ENCODE assay signal across 6 mouse cellular contexts in genomic region chr12:61993858-61994257, GRCm38 (mm10).
DNase-seq lines count a peak whose midpoint lies in the region; ATAC-seq and TF ChIP-seq lines count a peak whose summit lies in the region.
"Not testable (repeated sequence)": the region's sequence is repeated elsewhere in the genome, so short reads cannot be mapped to it uniquely, and the experiment has no call there.

No protein-coding gene starts in this region.

- H3K4me3 ChIP-seq in MEL (ENCODE audit: control insufficient read depth in 1 of 2, insufficient read depth in 1 of 2, low read depth in 2 of 2, low read length in 2 of 2) (peak overlapping the region; percentile 87 to 99), myocyte (peak overlapping the region; percentile 28)
- H3K4me3 ChIP-seq in bone marrow macrophage, adult 2 months (ENCODE audit: insufficient read depth, low read length), result peak overlapping the region; percentile 51
- 0 out of 2 replicates have a peak overlapping the region, but pooled peaks have one; percentile 2 for H3K4me3 ChIP-seq in liver, postnatal 0 days (ENCODE audit: low read depth, low read length)

- H3K9ac ChIP-seq in MEL (ENCODE audit: control insufficient read depth, low read depth, low read length, poor library complexity, severe bottlenecking), result peak overlapping the region; percentile 77
- H3K9ac ChIP-seq in liver, postnatal 0 days (replicated peaks), result not testable (repeated sequence)

- H3K79me2 ChIP-seq in MEL (ENCODE audit: control insufficient read depth, insufficient read depth, low read length, poor library complexity); myocyte (ENCODE audit: control insufficient read depth, insufficient read depth): not testable (repeated sequence)

- TF ChIP-seq POLR2A in MEL (IDR thresholded peaks at IDR 0.05; ENCODE audit: control insufficient read depth in 1 of 2, insufficient read depth in 1 of 2, low read depth in 1 of 2, low read length in 2 of 2, poor library complexity in 1 of 2); bone marrow macrophage, adult 2 months (IDR thresholded peaks at IDR 0.05; ENCODE audit: borderline replicate concordance, low read depth, low read length); myocyte (IDR thresholded peaks at IDR 0.05; ENCODE audit: insufficient read length, low read depth): not testable (repeated sequence)

- TF ChIP-seq EP300 in MEL (IDR thresholded peaks at IDR 0.05; ENCODE audit: low read depth in 1 of 2, low read length in 2 of 2), result peak in 1 of 2 experiments; percentile 3; a peak in 1 of 4 replicates
- TF ChIP-seq EP300 in liver, postnatal 0 days (IDR thresholded peaks at IDR 0.05; ENCODE audit: low read depth), result not testable (repeated sequence)

- not testable (repeated sequence) for H3K9me3 ChIP-seq in MEL (replicated peaks; ENCODE audit: insufficient read depth, low read length); liver, postnatal 0 days (ENCODE audit: low read length)

- not testable (repeated sequence) for H3K4me2 ChIP-seq in liver, postnatal 0 days (ENCODE audit: low read depth, low read length)
- peak overlapping the region; percentile 85 for H3K4me2 ChIP-seq in myocyte (ENCODE audit: low read depth)

- not testable (repeated sequence) for TF ChIP-seq RAD21 in MEL (IDR thresholded peaks at IDR 0.05; ENCODE audit: low read depth, low read length)

- not testable (repeated sequence) for H3K36me3 ChIP-seq in MEL (ENCODE audit: control insufficient read depth in 1 of 2, insufficient read depth in 2 of 2, low read length in 2 of 2); liver, postnatal 0 days (replicated peaks; ENCODE audit: insufficient read depth, low read length); myocyte (ENCODE audit: control insufficient read depth, insufficient read depth)

- not testable (repeated sequence) for H3K4me1 ChIP-seq in MEL (ENCODE audit: control insufficient read depth in 1 of 2, insufficient read depth in 2 of 2, low read length in 2 of 2); bone marrow macrophage, adult 2 months (ENCODE audit: control insufficient read depth, insufficient read depth, low read length); liver, postnatal 0 days (ENCODE audit: insufficient read depth)

- H3K27me3 ChIP-seq in MEL (ENCODE audit: control insufficient read depth in 1 of 2, insufficient read depth in 2 of 2, low read length in 2 of 2); liver, postnatal 0 days (ENCODE audit: insufficient read depth, low read length); myocyte (ENCODE audit: control insufficient read depth, insufficient read depth, insufficient read length): not testable (repeated sequence)

- H3K27ac ChIP-seq in MEL (ENCODE audit: control insufficient read depth, low read depth, low read length), result peak overlapping the region; percentile 96
- H3K27ac ChIP-seq in bone marrow macrophage, adult 2 months (ENCODE audit: insufficient read depth, low read depth, low read length); liver, postnatal 0 days (ENCODE audit: low read depth): not testable (repeated sequence)

- peak in 1 of 3 experiments; percentile 3; a peak in 1 of 6 replicates for TF ChIP-seq CTCF in MEL (IDR thresholded peaks at IDR 0.05 in 2 of 3, conservative IDR thresholded peaks at IDR 0.05 in 1 of 3; ENCODE audit: control insufficient read depth in 1 of 3, insufficient read depth in 1 of 3, low read depth in 2 of 3, low read length in 3 of 3, poor library complexity in 1 of 3, severe bottlenecking in 1 of 3)
- not testable (repeated sequence) for TF ChIP-seq CTCF in bone marrow macrophage, adult 2 months (IDR thresholded peaks at IDR 0.05; ENCODE audit: low read depth, low read length); liver, postnatal 0 days (IDR thresholded peaks at IDR 0.05; ENCODE audit: low read depth)

- DNase-seq in 416B (ENCODE audit: low read depth) (peak; percentile 43), A20 (ENCODE audit: low read depth, low spot score) (peak; percentile 68), MEL (ENCODE audit: low read depth, low spot score) (peak; percentile 69)
- not testable (repeated sequence) for DNase-seq in liver, postnatal 0 days

- H3ac ChIP-seq in myocyte (ENCODE audit: control insufficient read depth, insufficient read length), result not testable (repeated sequence)

- WGBS in liver, postnatal 0 days (ENCODE audit: insufficient replicate concordance), result 58% methylated on average over 3 of the region's 3 CpGs

- not testable (repeated sequence) for ATAC-seq in liver, postnatal 0 days

TF ChIP-seq in MEL, 35 proteins besides CTCF, POLR2A, EP300 and RAD21:
- 0 out of 2 replicates have a peak, but pooled peaks have one; percentile 24 for TF ChIP-seq NELFE (IDR thresholded peaks at IDR 0.05; ENCODE audit: low read depth, low read length)
- TF ChIP-seq ETS1 (IDR thresholded peaks at IDR 0.05; ENCODE audit: low read depth, low read length), result peak; percentile 12; the same call in 1 of the 2 replicates
TF ChIP-seq in MEL: peak in this region for 2; not testable (repeated sequence) for 33.

Comparison
In these comparisons a context has a peak if more than half of its experiments do, and no peak if none do; other contexts are left out.
1. H3K4me3 ChIP-seq: peak in every context shown above with its lines; median percentile 93 in MEL; 51 in bone marrow macrophage, adult 2 months; 28 in myocyte; 2 in liver, postnatal 0 days.